Mouse (Mus musculus) forelimb bud, embryonic 11.5 days (tissue): ENCODE data around the gene Zfp574.
"Not testable (repeated sequence)": the region's sequence is repeated elsewhere in the genome, so short reads cannot be mapped to it uniquely, and the experiment has no call there.

Source experiments
- DNase-seq: peaks from one replicate; pipeline ENCODE4 v3.0.0-alpha.2; 2012; ENCODE audit warnings: low read depth, low spot score

Zfp574 gene

DNA sequence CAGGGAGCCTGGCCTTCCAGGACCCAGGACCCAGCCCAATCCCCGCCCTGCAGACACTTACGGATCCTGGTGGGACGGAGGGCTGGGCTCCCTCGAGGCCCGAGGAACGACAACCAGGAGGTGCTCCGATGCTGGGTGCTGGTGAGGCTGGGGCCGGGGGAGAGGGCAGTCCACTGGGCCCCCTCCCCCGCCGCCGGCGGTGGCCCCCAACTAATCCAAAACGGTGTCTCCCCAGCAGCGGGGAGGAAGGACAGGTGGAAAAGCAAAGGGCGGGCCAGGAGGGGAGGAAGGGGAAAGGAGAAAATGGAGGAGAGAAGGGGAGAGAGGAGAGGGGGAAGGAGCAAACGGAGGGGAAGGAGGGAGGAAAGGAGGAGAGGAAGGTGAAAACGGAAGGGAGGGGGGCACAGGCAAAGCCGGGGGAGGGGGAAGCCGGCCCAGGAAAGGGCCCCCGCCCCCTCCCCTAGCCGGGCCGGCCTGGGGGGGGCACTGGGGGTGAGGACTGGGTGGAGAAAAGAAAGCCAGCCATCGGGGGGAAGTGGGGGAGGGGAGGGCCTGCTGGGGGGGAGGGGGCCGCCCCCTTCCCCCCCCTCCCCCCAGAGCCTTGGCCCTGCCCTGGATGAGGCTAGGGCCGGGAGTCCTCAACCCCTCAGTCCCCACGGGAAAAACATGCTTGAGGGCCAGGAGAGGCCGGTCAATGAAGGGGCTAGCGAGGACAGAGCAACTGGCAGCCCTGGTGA lies at the start of gene Zfp574, which contains the start of gene Grik5:
Gene Zfp574, plus strand, starts transcription at position 589 of the 737 bp plus-strand sequence.
Gene Grik5, minus strand, starts transcription at position 368 of the 737 bp plus-strand sequence.
- DNase-seq: no peak

DNA sequence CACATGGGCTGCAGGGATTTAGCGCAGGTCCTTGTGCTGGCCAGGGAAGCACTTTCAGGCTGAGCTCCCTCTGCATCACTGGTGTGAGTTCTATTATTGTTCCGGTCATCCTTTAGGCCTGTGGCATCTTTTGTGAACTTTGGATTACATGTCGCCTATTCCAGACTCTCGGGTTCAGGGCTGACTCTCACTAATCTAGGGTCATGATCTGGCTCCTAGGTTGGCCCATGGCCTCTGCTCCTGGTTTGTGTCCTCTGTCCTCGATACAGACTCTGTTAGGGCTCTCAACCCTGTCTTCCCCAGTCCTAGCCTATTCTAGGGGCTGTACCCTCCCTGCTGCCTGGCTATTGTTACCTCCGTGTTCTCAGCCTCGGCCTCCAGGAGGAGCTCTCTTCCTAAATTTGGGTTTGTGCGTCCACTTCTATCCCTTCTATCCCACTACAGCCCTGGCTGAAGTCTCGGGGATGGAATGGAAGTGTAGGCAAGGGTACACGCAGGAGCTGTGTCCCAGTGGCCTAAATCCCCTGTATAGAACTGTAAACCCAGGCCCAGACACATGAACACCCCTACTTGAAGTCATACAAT lies 46.4 kb upstream of the Zfp574 start:
- no peak for DNase-seq

DNA sequence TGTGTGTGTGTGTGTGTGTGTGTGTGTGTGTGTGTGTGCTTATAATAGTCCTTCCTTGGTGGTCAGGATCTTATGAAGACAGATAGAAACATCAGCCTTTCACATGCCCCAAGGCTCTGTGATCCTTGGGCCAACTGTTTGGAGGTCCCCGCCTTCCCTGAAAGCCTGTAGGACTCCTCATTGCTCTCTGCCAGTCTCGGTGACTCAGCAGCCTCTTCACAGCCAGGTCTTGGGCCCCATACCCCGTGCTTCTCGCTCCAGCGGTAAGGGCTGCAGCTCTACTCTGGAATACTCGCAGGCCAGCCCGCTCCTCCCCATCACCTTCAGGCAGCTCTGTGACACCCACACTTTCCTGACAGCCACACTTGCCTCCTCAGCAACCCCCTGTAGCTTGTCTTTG lies 45.9 kb upstream of the Zfp574 start:
- no peak for DNase-seq

DNA sequence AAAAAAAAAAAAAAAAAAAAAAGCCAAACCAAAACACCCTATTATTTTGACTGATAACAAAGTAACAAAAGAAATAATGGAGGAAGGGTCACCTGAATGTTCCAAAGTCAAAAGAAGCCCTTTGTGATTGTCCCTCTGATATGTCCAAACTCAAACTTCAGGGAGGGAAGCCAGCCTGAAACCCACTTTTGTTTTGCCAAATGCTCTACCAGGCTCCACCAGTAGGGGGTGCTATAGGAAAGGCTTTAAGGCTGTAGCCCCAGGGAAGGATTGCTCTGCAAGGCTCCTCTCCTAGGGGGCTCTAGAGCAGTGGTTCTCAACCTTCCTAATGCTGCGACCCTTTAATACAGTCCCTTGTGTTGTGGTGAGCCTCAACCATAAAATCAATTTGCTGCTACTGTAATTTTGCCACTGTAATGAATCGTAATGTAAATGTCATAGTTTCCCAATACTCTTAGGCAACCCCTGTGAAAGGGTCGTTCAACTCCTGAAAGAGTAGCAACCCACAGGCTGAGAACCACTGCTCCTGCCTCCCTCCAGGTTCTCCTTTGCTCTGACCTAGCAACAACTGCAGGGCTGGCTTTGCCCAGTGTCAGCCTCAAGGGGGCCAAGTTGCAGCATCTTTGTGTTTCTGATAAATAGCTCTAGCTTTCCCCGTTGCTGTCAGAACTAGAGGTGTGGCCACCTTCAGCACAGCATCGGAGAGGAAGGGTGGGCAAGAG lies 42.2 kb upstream of the Zfp574 start:
- DNase-seq: peak; percentile 87

GRCm38 (mm10) chr7:25031528-25031927 lies 40.8 kb upstream of the Zfp574 start:
- DNase-seq: no peak

DNA sequence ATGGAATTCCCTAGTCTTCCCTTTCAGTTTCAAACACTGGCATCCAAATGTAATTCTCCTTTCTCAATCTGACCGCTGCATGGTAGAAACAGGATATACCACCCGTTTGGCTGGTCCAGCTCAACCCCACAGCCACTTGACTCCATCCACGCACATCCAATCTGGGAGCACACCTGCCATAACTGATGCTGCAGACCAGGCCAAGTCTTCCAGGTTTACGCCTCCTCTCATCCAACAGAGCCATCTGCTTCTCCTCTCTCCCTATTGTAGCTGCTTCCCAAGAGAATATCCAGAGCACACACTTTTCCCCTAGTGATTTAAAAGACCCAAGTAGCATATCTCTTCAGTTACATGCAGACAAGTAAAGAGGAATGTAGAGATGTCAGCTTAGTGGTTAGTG lies 37.6 kb upstream of the Zfp574 start:
- no peak for DNase-seq

GRCm38 (mm10) chr7:25035916-25036315 lies 36.5 kb upstream of the Zfp574 start:
- peak; percentile 64 for DNase-seq

GRCm38 (mm10) chr7:25041921-25042320 lies 30.4 kb upstream of the Zfp574 start:
- DNase-seq: no peak

DNA sequence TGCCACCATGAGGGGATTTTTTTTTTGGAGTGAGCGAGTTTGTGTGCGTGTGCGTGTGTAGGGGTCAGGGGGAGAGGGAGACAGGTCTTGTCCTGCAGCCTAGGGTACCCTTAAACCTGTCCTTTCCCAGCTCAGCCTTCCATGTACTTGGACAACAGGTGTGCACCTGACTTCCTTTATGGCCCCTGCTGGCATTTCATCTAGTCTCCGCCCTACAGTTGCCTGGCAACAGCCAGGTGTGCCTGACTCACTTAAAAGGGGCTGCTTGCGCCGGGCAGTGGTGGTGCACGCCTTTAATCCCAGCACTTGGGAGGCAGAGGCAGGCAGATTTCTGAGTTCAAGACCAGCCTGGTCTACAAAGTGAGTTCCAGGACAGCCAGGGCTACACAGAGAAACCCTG lies 27.8 kb upstream of the Zfp574 start:
- DNase-seq: not testable (repeated sequence)

DNA sequence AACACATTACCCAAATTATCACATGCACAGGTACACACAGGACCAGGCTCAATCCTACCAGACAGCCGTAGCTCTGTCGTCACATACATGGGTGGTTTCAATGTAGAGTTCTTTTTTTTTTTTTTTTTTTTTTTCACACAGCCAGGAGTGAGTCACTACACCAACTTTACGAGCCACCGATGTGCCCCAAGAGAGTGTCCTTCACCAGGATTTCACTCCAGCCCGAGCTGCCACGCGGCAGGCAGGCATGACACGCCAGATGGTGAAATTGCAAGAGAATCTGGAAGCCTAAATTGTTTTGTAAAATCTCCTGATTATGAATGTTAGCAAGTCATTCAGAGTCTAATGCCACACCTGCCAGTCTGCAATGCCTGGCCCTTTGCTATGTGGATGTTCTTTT lies 25.0 kb upstream of the Zfp574 start:
- DNase-seq: no peak

- DNase-seq: no peak
Observed at GRCm38 (mm10) chr7:25049295-25049930, 23.0 kb upstream of the Zfp574 start.

DNA sequence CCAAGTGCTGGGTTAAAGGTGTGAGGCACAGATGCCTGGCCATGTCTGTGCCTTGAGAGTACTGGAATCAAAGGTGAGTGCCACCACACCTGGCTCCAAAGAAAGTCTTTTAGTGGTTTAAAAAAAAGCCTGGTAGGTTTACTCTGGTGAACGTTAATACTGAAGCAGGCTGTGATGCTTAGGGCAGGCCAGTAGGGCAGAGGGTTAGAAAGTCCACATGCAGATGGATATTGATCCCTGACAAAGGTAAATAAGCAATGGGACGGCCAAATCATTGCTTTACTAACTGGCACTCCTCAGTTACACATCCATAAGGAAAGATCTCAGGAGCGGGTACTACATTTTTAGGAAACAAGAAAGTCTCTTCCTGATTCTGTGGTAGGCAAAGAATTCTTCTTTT lies 19.8 kb upstream of the Zfp574 start:
- no peak for DNase-seq

- DNase-seq: no peak
Observed at GRCm38 (mm10) chr7:25056951-25057350, 15.4 kb upstream of the Zfp574 start.

GRCm38 (mm10) chr7:25057888-25058287 lies 14.5 kb upstream of the Zfp574 start:
- no peak for DNase-seq

DNA sequence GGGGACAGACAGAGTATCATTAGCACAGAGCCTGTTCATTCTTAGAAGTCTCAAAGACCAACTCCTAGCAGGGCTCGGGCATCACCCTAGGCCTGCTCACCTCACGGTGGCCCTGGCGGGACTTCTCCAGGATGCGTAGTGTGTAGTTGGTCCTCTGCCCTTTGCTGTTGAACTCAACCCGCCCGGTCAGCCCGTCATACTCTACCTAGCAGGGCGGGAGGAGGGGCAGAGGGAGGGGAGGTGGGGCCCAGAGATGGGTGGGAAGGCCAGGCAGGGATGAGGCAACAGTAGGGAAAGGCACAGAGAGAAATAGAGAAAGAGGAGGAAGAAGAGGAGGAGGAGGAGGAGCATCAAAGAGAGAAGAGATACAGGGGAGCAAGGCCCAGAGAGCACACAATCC lies 14.0 kb upstream of the Zfp574 start:
- no peak for DNase-seq

DNA sequence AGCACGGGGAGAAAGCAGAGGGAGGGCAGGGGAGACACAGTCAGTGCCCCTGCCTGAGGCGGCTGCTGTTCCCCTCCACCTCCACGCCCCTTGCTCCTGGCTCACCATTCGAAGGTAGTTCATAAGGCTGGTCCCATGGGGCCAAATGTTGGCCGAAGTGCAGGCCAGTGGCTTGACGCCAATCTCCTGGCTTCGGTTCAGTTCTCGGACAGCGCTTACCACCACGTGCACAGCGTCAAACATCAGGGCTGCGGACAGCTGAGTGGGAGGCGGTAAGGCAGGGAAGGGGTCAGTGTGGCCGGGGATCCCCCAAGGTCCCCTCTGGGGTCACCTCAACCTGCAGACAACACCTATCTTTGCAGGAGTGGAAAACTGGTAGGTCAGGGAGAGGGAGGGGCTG lies 13.5 kb upstream of the Zfp574 start:
- DNase-seq: no peak

- no peak for DNase-seq
Observed at GRCm38 (mm10) chr7:25063346-25063745, 9.0 kb upstream of the Zfp574 start.

- DNase-seq: no peak
Observed at GRCm38 (mm10) chr7:25063900-25064299, 8.5 kb upstream of the Zfp574 start.

DNA sequence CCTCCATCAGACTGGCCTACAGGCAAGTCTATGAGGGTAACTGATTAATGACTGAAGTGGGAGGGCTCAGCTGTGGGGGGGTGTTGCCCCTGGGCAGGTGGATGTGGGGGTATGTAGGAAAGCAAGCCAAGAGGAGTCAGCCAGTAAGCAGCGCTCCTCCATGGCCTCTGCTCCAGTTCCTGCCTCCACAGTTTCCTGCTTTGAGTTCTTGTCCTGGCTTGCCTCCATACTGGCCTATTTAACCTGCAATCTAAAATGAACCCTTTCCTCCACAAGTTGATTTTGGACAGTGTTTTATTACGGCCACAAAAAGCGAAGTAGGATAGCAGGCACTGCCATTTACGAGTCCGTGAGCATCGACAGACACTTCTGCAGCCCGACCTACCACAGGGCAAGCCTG lies 5.0 kb upstream of the Zfp574 start:
- no peak for DNase-seq

- no peak for DNase-seq
Observed at GRCm38 (mm10) chr7:25067909-25068656, 4.3 kb upstream of the Zfp574 start.

GRCm38 (mm10) chr7:25068724-25069123 lies 3.6 kb upstream of the Zfp574 start:
- DNase-seq: no peak
